Mouse (Mus musculus) MN1 (cell line): ENCODE measurements around the gene Tmem207.
"Not testable (repeated sequence)": the region's sequence is repeated elsewhere in the genome, so short reads cannot be mapped to it uniquely, and the experiment has no call there.

Experiments used
- DNase-seq: peaks from one replicate; pipeline ENCODE4 v3.0.0-alpha.2; 2016; ENCODE audit warnings: low spot score

The Tmem207 gene

GRCm38 (mm10) chr16:26526669-26527068, at the start of gene Tmem207:
Gene Tmem207 (minus strand): TSS chr16:26526769.
- no peak for DNase-seq

GRCm38 (mm10) chr16:26574173-26574572, 47.6 kb upstream of the Tmem207 start:
- DNase-seq, result no peak

GRCm38 (mm10) chr16:26571836-26572235, 45.3 kb upstream of the Tmem207 start:
- no peak for DNase-seq

- no peak for DNase-seq
Measured at GRCm38 (mm10) chr16:26569387-26569978, 42.9 kb upstream of the Tmem207 start.

- no peak for DNase-seq
Measured at GRCm38 (mm10) chr16:26562771-26563170, 36.2 kb upstream of the Tmem207 start.

GRCm38 (mm10) chr16:26561743-26562142, 35.2 kb upstream of the Tmem207 start:
- DNase-seq, result no peak

- DNase-seq, result no peak
Measured at GRCm38 (mm10) chr16:26558797-26559196, 32.2 kb upstream of the Tmem207 start.

- DNase-seq, result no peak
Measured at GRCm38 (mm10) chr16:26552234-26552633, 25.7 kb upstream of the Tmem207 start.

- DNase-seq, result no peak
Measured at GRCm38 (mm10) chr16:26549221-26549620, 22.7 kb upstream of the Tmem207 start.

GRCm38 (mm10) chr16:26546879-26547206, 20.3 kb upstream of the Tmem207 start:
- no peak for DNase-seq

- no peak for DNase-seq
Measured at GRCm38 (mm10) chr16:26546170-26546878, 19.8 kb upstream of the Tmem207 start.

- DNase-seq, result no peak
Measured at GRCm38 (mm10) chr16:26532287-26532686, 5.7 kb upstream of the Tmem207 start.

- no peak for DNase-seq
Measured at GRCm38 (mm10) chr16:26530451-26530850, 3.9 kb upstream of the Tmem207 start.

GRCm38 (mm10) chr16:26527931-26528666, 1.5 kb upstream of the Tmem207 start:
- DNase-seq, result no peak

GRCm38 (mm10) chr16:26525832-26526231, 737 bp downstream of the Tmem207 start:
- no peak for DNase-seq

- DNase-seq, result no peak
Measured at GRCm38 (mm10) chr16:26519596-26519995, 7.0 kb downstream of the Tmem207 start.

- no peak for DNase-seq
Measured at GRCm38 (mm10) chr16:26504961-26505360, 21.6 kb downstream of the Tmem207 start.

GRCm38 (mm10) chr16:26500738-26501137, 25.8 kb downstream of the Tmem207 start:
- no peak for DNase-seq

- DNase-seq, result not testable (repeated sequence)
Measured at GRCm38 (mm10) chr16:26499705-26500104, 26.9 kb downstream of the Tmem207 start.

GRCm38 (mm10) chr16:26495721-26496120, 30.8 kb downstream of the Tmem207 start:
- no peak for DNase-seq

GRCm38 (mm10) chr16:26471254-26471653, 55.3 kb downstream of the Tmem207 start:
- no peak for DNase-seq

GRCm38 (mm10) chr16:26466535-26466934, 60.0 kb downstream of the Tmem207 start:
- DNase-seq, result no peak

- no peak for DNase-seq
Measured at GRCm38 (mm10) chr16:26462835-26463234, 63.7 kb downstream of the Tmem207 start, which contains the start of gene Cldn16. Gene Cldn16 (plus strand): TSS chr16:26463135.
